Mouse (Mus musculus) ES-E14 (cell line): ENCODE measurements around the gene Pidd1.

ENCODE experiments used
- CHD2 ChIP-seq: IDR thresholded peaks from 2 replicates; pipeline ENCODE4 v1.6.1; 2014; ENCODE audit warnings: mild to moderate bottlenecking, low read depth, low read length, inconsistent platforms
- HCFC1 ChIP-seq: IDR thresholded peaks from 2 replicates; pipeline ENCODE4 v1.6.1; 2012; ENCODE audit warnings: low read length, inconsistent platforms, borderline replicate concordance; ENCODE audit not compliant: insufficient read depth
- MAFK ChIP-seq: IDR thresholded peaks from 2 replicates; pipeline ENCODE4 v1.6.1; 2014; ENCODE audit warnings: mild to moderate bottlenecking, low read depth, low read length, inconsistent platforms; ENCODE audit not compliant: insufficient read depth

- TF ChIP-seq HCFC1 (no peak), CHD2 (no peak), MAFK (no peak)
These were observed 38.8 kb upstream of the Pidd1 start for GRCm38 (mm10) chr7:141482531-141483024.
